Mouse (Mus musculus) spleen, adult 18-20 months (tissue): ENCODE measurements around the gene Rnd2.
"Not testable (repeated sequence)": the region's sequence is repeated elsewhere in the genome, so short reads cannot be mapped to it uniquely, and the experiment has no call there.

ENCODE experiments used
- DNase-seq, 2 experiments: peaks; one replicate each; pipeline ENCODE4 v3.0.0; 2022; ENCODE audit warnings: mixed read lengths in 2 of 2

Gene Rnd2

GRCm38 (mm10) chr11:101470206-101470605, 5.4 kb downstream of the Rnd2 start:
- no peak for DNase-seq

- DNase-seq: no peak
Observed at GRCm38 (mm10) chr11:101471926-101472325, 7.1 kb downstream of the Rnd2 start.

GRCm38 (mm10) chr11:101472336-101472735, 7.5 kb downstream of the Rnd2 start:
- no peak for DNase-seq

GRCm38 (mm10) chr11:101473686-101474085, 8.9 kb downstream of the Rnd2 start:
- not testable (repeated sequence) for DNase-seq

- no peak for DNase-seq
Observed at GRCm38 (mm10) chr11:101474298-101474697, 9.5 kb downstream of the Rnd2 start.

GRCm38 (mm10) chr11:101476361-101476760, 11.6 kb downstream of the Rnd2 start:
- not testable (repeated sequence) for DNase-seq

- no peak for DNase-seq
Observed at GRCm38 (mm10) chr11:101477194-101477551, 12.4 kb downstream of the Rnd2 start.

GRCm38 (mm10) chr11:101477552-101478211, 12.9 kb downstream of the Rnd2 start:
- no peak for DNase-seq

GRCm38 (mm10) chr11:101479171-101479635, 14.4 kb downstream of the Rnd2 start:
- no peak for DNase-seq

- no peak for DNase-seq
Observed at GRCm38 (mm10) chr11:101480912-101481311, 16.1 kb downstream of the Rnd2 start.

GRCm38 (mm10) chr11:101483804-101484203, 19.0 kb downstream of the Rnd2 start:
- DNase-seq: no peak

- no peak for DNase-seq
Observed at GRCm38 (mm10) chr11:101484245-101484644, 19.4 kb downstream of the Rnd2 start.

GRCm38 (mm10) chr11:101484814-101485213, 20.0 kb downstream of the Rnd2 start:
- no peak for DNase-seq

GRCm38 (mm10) chr11:101485509-101486028, 20.8 kb downstream of the Rnd2 start:
- DNase-seq: no peak

GRCm38 (mm10) chr11:101486126-101486525, 21.3 kb downstream of the Rnd2 start:
- no peak for DNase-seq

GRCm38 (mm10) chr11:101506269-101506780, 41.5 kb downstream of the Rnd2 start:
- DNase-seq: no peak

GRCm38 (mm10) chr11:101507090-101507489, 42.3 kb downstream of the Rnd2 start:
- no peak for DNase-seq

GRCm38 (mm10) chr11:101518937-101519336, 54.1 kb downstream of the Rnd2 start:
- DNase-seq: no peak

GRCm38 (mm10) chr11:101519364-101519763, 54.6 kb downstream of the Rnd2 start:
- DNase-seq: no peak
